Mouse (Mus musculus): ENCODE results near the gene Gpr19. TPM values are rescaled to one million over a fixed set of nuclear protein-coding genes. Genes with fewer than 3 reads are reported as not detected.
A peak's percentile ranks its signal among the peaks of the same experiment; 100 is the strongest.

Gene Gpr19
- polyA plus RNA-seq, 1 experiment from 2014 or later = 36.9 TPM

DNA sequence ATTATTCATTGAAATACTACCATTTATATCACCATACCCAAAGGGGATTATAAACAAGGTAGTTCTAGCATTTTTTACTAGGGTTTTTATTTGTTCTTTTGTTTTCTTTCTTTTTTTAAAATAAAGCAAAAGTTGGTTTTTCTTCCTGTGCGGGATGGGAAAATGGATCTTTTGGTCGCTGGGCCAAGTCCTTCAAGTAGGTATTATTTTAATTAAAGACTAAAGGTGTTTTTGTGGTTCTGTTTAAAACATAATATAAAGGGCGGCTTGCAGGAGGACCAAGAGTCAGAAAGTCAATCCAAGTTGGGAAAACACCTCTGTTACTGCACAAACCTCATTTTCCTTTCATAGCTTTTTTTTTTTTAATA is 27.9 kb upstream of the Gpr19 start:
- no peak for DNase-seq (ENCODE audit: low spot score, missing footprints)
- Histone ChIP-seq H3K4me3 (ENCODE audit: low read depth, low read length) (peak overlapping the region; percentile 53), H3K9ac (ENCODE audit: low read length) (peak overlapping the region; percentile 93), H3K4me1 (ENCODE audit: control insufficient read depth, insufficient read depth, low read length) (peaks cover 41% of the 10 kb centered on the region), H3K36me3 (ENCODE audit: control insufficient read depth, insufficient read depth, low read length) (no peaks in the 10 kb centered on the region), H3K9me3 (ENCODE audit: control insufficient read depth, low read length) (no peaks in the 10 kb centered on the region), H3K4me2 (peak overlapping the region; percentile 96), H3K27ac (ENCODE audit: low read depth, low read length) (peak overlapping the region; percentile 99), H3K27me3 (ENCODE audit: control insufficient read depth, insufficient read depth, low read length) (no peaks in the 10 kb centered on the region)
- WGBS = 8% methylated on average over 3 of the region's 3 CpGs
- no peak for ATAC-seq (ENCODE audit: low FRiP score)

DNA sequence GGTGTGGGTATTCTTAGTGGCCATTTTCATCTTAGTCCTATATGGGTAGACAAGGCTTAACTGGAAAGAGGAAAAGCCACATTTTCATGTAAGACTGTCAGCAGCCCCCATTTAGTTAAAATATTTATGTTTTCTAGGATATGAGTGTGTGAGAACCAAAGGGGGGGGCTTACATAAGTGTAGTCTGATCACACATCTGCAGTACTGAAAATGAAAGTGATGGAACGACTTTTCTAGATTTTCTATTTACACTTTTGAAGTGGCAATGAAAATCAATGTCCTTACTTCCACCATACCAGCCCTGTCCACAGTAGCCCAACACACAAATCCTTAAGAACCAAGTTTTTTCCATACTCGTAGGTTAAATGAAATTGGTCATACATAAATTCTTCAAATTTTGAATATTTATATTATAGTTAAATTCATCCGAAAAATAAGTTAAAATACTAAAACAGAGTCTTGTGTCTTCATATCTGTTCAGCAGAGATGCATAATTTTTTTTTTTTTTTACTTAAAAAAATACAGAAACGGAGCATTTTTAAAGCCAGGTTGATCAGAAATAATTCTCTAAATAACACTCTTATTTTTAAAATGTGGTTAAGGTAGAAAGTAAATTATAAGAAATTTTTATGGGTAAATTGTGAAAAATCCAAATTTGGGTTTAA is 27.4 kb upstream of the Gpr19 start:
- no peak for ATAC-seq (ENCODE audit: low FRiP score)
- H3K9me3 ChIP-seq (ENCODE audit: control insufficient read depth, low read length) = no peaks in the 10 kb centered on the region
- no peak overlapping the region; the same call in 1 of the 2 replicates for H3K4me3 ChIP-seq (ENCODE audit: low read depth, low read length)
- peaks cover 41% of the 10 kb centered on the region for H3K4me1 ChIP-seq (ENCODE audit: control insufficient read depth, insufficient read depth, low read length)
- DNase-seq (ENCODE audit: low spot score, missing footprints) = peak; percentile 89
- H3K27ac ChIP-seq (ENCODE audit: low read depth, low read length) = no peak overlapping the region
- H3K9ac ChIP-seq (ENCODE audit: low read length) = peak overlapping the region; percentile 24; the same call in 1 of the 2 replicates
- 61% methylated on average over 4 of the region's 4 CpGs for WGBS
- H3K27me3 ChIP-seq (ENCODE audit: control insufficient read depth, insufficient read depth, low read length) = no peaks in the 10 kb centered on the region
- H3K4me2 ChIP-seq = peak overlapping the region; percentile 32; the same call in 1 of the 2 replicates
- no peaks in the 10 kb centered on the region for H3K36me3 ChIP-seq (ENCODE audit: control insufficient read depth, insufficient read depth, low read length)

DNA sequence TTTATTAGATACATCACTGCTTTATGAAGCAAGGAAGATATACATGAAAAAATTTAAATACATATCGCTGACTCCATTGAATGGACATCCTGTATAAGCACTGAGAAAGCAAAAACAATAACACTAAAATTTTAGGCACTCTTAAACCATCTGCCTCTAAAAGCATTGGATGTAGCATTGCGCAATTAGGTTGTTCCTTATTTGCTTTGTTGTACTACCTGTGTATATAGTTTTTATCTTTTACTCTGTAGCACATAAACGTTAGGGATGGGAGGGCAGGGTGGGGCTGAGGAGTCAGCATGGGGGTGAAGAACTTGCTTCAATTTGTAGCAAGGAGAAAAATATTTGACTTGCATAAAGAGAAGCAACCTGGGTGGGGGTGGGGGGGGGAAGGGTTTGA is 25.9 kb upstream of the Gpr19 start:
- Histone ChIP-seq H3K4me3 (ENCODE audit: low read depth, low read length) (no peak overlapping the region), H3K9ac (ENCODE audit: low read length) (no peak overlapping the region), H3K9me3 (ENCODE audit: control insufficient read depth, low read length) (no peaks in the 10 kb centered on the region), H3K4me1 (ENCODE audit: control insufficient read depth, insufficient read depth, low read length) (peaks cover 38% of the 10 kb centered on the region), H3K27me3 (ENCODE audit: control insufficient read depth, insufficient read depth, low read length) (no peaks in the 10 kb centered on the region), H3K27ac (ENCODE audit: low read depth, low read length) (no peak overlapping the region), H3K4me2 (no peak overlapping the region), H3K36me3 (ENCODE audit: control insufficient read depth, insufficient read depth, low read length) (no peaks in the 10 kb centered on the region)
- ATAC-seq (ENCODE audit: low FRiP score) = no peak
- 77% methylated on average over 3 of the region's 3 CpGs for WGBS
- no peak for DNase-seq (ENCODE audit: low spot score, missing footprints)

DNA sequence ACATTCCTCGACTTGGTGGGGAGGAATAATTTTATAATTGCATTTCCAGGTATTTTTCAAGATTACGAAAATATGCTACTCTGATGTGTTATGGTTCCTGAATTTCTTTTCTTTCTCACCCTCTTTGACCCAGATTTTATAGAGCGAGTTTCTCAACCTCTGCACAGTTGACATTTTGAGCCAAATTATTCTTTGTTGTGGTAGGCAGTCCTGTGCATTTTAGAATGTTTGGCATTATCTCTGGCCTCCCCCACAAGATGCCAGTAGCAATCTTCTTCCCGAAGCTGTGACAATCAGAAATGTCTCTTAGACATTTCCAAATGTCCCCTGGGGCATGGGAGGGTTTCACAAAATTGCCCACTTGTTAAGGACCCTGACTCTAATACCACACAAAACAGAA is 25.3 kb upstream of the Gpr19 start:
- Histone ChIP-seq H3K36me3 (ENCODE audit: control insufficient read depth, insufficient read depth, low read length) (no peaks in the 10 kb centered on the region), H3K4me1 (ENCODE audit: control insufficient read depth, insufficient read depth, low read length) (peaks cover 39% of the 10 kb centered on the region), H3K9me3 (ENCODE audit: control insufficient read depth, low read length) (no peaks in the 10 kb centered on the region), H3K4me2 (peak overlapping the region; percentile 20), H3K27me3 (ENCODE audit: control insufficient read depth, insufficient read depth, low read length) (no peaks in the 10 kb centered on the region), H3K4me3 (ENCODE audit: low read depth, low read length) (peak overlapping the region; percentile 9; the same call in 1 of the 2 replicates), H3K27ac (ENCODE audit: low read depth, low read length) (no peak overlapping the region), H3K9ac (ENCODE audit: low read length) (no peak overlapping the region)
- 81% methylated on average over 4 of the region's 4 CpGs for WGBS
- ATAC-seq (ENCODE audit: low FRiP score) = no peak
- DNase-seq (ENCODE audit: low spot score, missing footprints) = no peak

DNA sequence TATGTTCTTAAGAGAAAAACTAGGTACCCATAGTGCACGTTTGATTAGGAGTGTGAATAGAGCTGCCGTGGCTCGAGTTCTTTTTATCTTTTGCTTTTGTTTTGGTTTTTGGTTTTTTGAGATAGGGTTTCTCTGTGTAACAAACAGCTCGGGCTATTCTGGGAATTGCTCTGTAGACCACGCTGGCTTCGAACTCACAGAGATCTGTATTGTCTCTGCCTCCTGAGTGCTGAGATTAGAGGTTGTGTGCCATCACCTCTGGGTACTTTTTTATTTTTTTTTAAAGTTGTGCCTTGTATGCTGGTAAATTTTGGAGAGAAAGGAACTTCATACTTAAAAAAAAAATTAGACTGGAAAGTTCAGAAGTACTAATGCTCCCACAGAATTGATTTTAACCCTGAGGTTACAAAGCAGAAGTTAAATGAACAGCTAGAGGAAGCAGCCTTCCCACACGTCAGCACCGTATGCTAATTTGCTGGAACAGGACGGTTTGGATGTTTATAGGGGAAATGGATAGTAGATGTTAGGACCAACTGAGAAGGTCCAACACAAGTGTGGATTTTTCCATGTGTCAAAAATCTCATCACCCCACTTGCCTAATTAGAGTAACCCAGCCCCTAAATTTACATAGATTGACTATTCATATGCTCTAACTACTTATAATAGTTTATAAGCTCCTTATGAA is 24.3 kb upstream of the Gpr19 start:
- H3K4me3 ChIP-seq (ENCODE audit: low read depth, low read length) = peak overlapping the region; percentile 71
- 54% methylated on average over 9 of the region's 9 CpGs for WGBS
- no peaks in the 10 kb centered on the region for H3K9me3 ChIP-seq (ENCODE audit: control insufficient read depth, low read length)
- DNase-seq (ENCODE audit: low spot score, missing footprints) (peak; percentile 82), ATAC-seq (ENCODE audit: low FRiP score) (no peak)
- H3K4me1 ChIP-seq (ENCODE audit: control insufficient read depth, insufficient read depth, low read length) = peaks cover 39% of the 10 kb centered on the region
- peak overlapping the region; percentile 82 for H3K4me2 ChIP-seq
- no peaks in the 10 kb centered on the region for H3K27me3 ChIP-seq (ENCODE audit: control insufficient read depth, insufficient read depth, low read length)
- no peaks in the 10 kb centered on the region for H3K36me3 ChIP-seq (ENCODE audit: control insufficient read depth, insufficient read depth, low read length)
- no peak overlapping the region for H3K27ac ChIP-seq (ENCODE audit: low read depth, low read length)
- H3K9ac ChIP-seq (ENCODE audit: low read length) = peak overlapping the region; percentile 79

DNA sequence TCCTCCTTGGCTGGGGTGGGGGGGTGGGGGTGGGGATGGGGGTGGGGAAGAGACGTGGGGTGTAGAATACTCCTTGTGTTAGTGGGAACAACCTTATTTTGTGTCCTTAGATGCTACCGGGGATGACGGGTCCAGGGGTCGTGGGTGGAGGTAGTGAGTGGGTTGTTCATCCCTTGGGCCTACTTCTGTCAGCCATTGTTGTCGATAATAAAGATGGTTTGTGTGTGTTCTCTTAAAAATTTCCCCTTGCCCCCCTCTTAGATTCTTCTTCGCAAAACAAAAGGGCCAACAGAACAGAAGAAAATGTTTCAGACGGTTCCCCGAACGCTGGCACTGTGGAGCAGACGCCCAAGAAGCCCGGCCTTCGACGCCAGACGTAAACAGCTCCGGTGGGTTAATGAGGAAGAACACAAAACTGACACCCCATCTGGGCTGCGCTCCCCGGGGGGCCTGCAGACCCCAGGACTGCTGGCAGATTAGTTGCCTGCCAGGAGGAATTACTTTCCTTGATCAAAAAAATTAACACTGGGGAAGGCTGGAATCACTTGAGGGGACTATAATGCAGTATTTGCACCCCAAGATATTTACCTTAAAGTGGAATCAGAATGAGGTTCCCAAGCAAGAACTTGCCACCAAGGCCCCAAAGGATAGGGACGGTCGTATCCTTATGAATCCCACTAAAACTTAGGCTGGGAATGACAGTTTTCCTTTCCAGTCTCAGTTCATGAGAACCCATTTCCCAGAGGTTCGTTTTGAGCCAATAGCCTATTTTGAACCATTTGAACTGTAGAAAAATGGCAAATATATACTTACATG is 23.5 kb upstream of the Gpr19 start:
- Histone ChIP-seq H3K27me3 (ENCODE audit: control insufficient read depth, insufficient read depth, low read length) (no peaks in the 10 kb centered on the region), H3K9me3 (ENCODE audit: control insufficient read depth, low read length) (no peaks in the 10 kb centered on the region), H3K27ac (ENCODE audit: low read depth, low read length) (no peak overlapping the region), H3K36me3 (ENCODE audit: control insufficient read depth, insufficient read depth, low read length) (no peaks in the 10 kb centered on the region), H3K4me1 (ENCODE audit: control insufficient read depth, insufficient read depth, low read length) (peaks cover 35% of the 10 kb centered on the region), H3K9ac (ENCODE audit: low read length) (peak overlapping the region; percentile 79), H3K4me3 (ENCODE audit: low read depth, low read length) (peak overlapping the region; percentile 71), H3K4me2 (peak overlapping the region; percentile 82)
- 6% methylated on average over 20 of the region's 20 CpGs for WGBS
- ATAC-seq (ENCODE audit: low FRiP score) (no peak), DNase-seq (ENCODE audit: low spot score, missing footprints) (peak; percentile 85)

DNA sequence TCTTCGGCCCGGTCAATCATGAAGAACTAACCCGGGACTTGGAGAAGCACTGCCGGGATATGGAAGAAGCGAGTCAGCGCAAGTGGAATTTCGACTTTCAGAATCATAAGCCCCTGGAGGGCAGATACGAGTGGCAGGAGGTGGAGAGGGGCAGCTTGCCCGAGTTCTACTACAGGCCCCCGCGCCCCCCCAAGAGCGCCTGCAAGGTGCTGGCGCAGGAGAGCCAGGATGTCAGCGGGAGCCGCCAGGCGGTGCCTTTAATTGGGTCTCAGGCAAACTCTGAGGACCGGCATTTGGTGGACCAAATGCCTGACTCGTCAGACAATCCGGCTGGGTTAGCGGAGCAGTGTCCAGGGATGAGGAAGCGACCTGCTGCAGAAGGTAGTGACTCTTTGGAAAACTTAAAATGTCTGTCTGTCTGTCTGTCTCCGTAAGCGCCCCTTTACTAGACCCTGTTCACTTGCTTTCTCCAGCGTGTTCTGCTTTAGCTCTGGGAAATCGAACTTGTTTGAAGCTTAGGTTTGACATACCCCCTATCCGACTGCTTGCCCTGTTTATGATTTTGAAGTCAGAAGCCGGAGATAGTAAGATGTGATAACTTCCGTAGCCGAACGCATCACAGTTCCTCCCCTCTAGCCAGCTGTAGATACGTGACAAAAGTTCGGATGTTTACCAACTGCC is 22.8 kb upstream of the Gpr19 start:
- H3K9me3 ChIP-seq (ENCODE audit: control insufficient read depth, low read length) = no peaks in the 10 kb centered on the region
- H3K4me3 ChIP-seq (ENCODE audit: low read depth, low read length) = peak overlapping the region; percentile 71
- ATAC-seq (ENCODE audit: low FRiP score) = no peak
- peak overlapping the region; percentile 82 for H3K4me2 ChIP-seq
- H3K27me3 ChIP-seq (ENCODE audit: control insufficient read depth, insufficient read depth, low read length) = no peaks in the 10 kb centered on the region
- peak overlapping the region; percentile 79 for H3K9ac ChIP-seq (ENCODE audit: low read length)
- peak overlapping the region; percentile 89 for H3K27ac ChIP-seq (ENCODE audit: low read depth, low read length)
- WGBS = under 1% methylated on average over 32 of the region's 32 CpGs
- DNase-seq (ENCODE audit: low spot score, missing footprints) = peak; percentile 92
- peaks cover 34% of the 10 kb centered on the region for H3K4me1 ChIP-seq (ENCODE audit: control insufficient read depth, insufficient read depth, low read length)
- H3K36me3 ChIP-seq (ENCODE audit: control insufficient read depth, insufficient read depth, low read length) = no peaks in the 10 kb centered on the region

DNA sequence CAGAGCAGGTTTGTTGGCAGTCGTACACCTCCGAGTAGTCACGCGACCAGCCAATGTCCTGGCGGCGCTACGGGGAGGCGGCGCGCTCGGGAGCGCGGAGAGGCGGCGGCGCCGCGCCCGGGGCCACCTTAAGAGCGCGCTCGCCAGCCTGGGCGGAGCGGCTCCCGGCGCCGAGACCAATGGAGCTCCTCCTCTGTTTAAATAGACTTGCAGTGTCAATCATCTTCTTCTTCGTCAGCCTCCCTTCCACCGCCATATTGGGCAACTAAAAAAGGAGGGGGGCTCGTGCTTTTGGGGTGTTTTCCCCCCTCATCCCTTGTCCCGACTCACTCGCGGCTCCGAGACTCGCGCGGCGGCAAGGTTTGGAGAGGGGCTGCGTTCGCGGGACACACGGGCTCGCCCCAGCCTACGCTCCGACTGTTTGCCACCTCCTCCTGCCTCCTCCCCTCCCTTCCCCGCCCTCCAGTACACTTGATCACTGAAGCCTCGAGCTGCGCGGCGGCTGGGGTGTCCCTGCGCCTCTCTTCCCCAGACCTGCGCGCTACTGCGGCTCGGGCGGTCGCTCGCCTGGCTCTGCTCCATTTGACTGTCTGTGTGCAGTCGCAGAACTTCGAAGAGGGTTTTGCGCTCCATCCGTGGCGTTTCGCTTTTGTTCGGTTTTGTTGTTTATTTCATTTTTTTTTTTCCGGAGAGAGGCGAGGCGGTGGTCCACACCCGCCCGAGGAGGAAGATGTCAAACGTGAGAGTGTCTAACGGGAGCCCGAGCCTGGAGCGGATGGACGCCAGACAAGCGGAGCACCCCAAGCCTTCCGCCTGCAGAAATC is 22.0 kb upstream of the Gpr19 start, which contains the start of gene Cdkn1b:
Gene Cdkn1b (plus strand): TSS at position 212 of the 824 bp plus-strand sequence.
- peak within 1 kb of the TSS; percentile 89 for H3K27ac ChIP-seq (ENCODE audit: low read depth, low read length)
- peak; percentile 99 for DNase-seq (ENCODE audit: low spot score, missing footprints)
- H3K4me2 ChIP-seq = peak within 1 kb of the TSS; percentile 82
- no peaks in the 10 kb centered on the region for H3K36me3 ChIP-seq (ENCODE audit: control insufficient read depth, insufficient read depth, low read length)
- H3K9ac ChIP-seq (ENCODE audit: low read length) = peak within 1 kb of the TSS; percentile 79
- H3K9me3 ChIP-seq (ENCODE audit: control insufficient read depth, low read length) = no peaks in the 10 kb centered on the region
- H3K4me3 ChIP-seq (ENCODE audit: low read depth, low read length) = peak within 1 kb of the TSS; percentile 71
- no peaks in the 10 kb centered on the region for H3K27me3 ChIP-seq (ENCODE audit: control insufficient read depth, insufficient read depth, low read length)
- under 1% methylated on average over 77 of the region's 77 CpGs for WGBS
- ATAC-seq (ENCODE audit: low FRiP score) = peak; percentile 95
- peaks cover 34% of the 10 kb centered on the region for H3K4me1 ChIP-seq (ENCODE audit: control insufficient read depth, insufficient read depth, low read length)

Measured in midbrain, embryonic 11.5 days (tissue).